Mouse (Mus musculus): ENCODE data around the gene Perp.

The Perp gene

GRCm38 (mm10) chr10:18844441-18845286 is at the start of gene Perp:
TSS of gene Perp (plus strand) at chr10:18845020.
- DNase-seq = peak; percentile 83

DNA sequence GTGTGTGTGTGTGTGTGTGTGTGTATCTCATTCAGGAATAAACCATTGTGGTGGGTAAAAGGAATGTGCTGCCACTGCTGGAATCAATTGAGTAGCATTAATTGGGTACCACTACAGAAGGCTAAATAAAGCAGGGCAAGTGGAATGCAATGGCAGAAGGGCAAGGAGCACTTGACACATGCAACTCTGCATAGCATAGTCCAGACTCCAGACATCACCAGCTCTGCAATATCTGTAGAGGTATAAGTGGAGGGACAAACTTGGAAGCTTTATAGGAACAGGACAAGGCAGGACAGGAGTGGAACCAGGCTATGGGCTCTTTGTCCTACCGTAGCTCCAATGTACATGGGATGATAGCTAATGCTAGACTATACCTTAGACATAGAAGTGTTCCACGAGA is 33.1 kb upstream of the Perp start:
- no peak for DNase-seq

- no peak for DNase-seq
Observed at GRCm38 (mm10) chr10:18816560-18816959, 28.3 kb upstream of the Perp start.

GRCm38 (mm10) chr10:18825143-18825542 is 19.7 kb upstream of the Perp start:
- DNase-seq = no peak

- no peak for DNase-seq
Observed at GRCm38 (mm10) chr10:18826107-18826506, 18.7 kb upstream of the Perp start.

DNA sequence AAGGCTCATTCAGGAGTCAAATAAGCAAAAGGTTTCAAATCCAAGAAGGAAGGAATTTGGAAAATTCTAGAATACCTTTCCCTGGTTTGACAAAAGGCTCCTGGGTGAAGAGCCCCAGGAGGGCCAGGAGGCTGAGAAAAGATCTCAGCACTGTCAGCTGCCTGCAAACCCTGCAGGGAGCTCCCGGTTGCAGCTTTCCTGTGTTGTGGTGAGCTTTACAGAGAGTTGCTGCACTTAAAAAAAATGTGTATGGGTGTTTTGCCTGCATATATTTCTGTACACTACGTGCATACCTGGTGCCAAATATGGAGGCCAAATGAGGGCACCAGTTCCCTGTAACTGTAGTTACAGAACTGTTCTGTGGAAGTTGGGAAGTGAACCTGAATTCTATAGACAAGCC is 16.9 kb upstream of the Perp start:
- DNase-seq = no peak

- no peak for DNase-seq
Observed at GRCm38 (mm10) chr10:18830359-18830758, 14.5 kb upstream of the Perp start.

GRCm38 (mm10) chr10:18831823-18832222 is 13.0 kb upstream of the Perp start:
- no peak for DNase-seq

- DNase-seq = no peak
Observed at GRCm38 (mm10) chr10:18834389-18834788, 10.4 kb upstream of the Perp start.

GRCm38 (mm10) chr10:18835684-18836479 is 8.9 kb upstream of the Perp start:
- peak; percentile 25 for DNase-seq

GRCm38 (mm10) chr10:18839530-18839929 is 5.3 kb upstream of the Perp start:
- no peak for DNase-seq

DNA sequence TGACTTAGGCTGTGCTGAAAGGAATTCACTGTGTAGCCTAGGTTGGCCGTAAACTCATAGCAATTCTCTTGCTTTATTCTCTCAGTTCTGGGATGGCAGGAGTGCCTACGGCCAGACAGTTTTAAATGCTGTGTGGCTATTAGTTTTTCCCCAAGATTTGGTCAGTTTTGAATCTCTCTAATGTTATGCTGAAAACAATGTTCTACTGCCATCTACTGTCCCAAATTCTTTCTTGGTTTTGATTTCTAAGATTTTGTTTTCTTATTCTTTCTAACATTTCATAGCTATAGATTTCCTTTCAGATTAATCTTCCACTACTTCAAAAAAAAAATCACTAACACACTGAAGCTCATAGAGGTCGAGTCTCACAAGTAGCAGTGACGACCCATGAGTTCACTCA is 4.1 kb upstream of the Perp start:
- DNase-seq = no peak

GRCm38 (mm10) chr10:18845287-18845662 is 455 bp downstream of the Perp start:
- DNase-seq = no peak

DNA sequence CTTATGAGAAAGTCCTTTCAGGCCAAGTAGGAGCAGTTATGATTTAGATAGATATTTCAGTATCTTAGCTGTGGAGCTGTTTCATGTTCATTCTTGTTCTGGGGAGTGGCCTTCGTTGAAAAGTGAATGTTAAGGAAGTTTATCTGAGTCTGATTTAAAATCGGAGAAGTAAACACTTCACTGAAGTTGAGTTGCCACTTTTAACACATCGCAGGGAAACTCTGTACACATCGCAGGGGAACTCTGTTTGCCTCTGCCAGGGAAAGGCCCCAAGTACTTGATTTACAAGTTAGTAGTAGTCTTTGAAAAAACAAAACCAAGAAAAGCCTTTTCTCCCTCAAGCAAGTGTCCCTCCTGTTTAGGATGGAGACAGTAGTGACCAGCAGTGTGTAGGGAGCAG is 891 bp downstream of the Perp start:
- no peak for DNase-seq

- DNase-seq = no peak
Observed at GRCm38 (mm10) chr10:18846474-18847264, 1.8 kb downstream of the Perp start.

DNA sequence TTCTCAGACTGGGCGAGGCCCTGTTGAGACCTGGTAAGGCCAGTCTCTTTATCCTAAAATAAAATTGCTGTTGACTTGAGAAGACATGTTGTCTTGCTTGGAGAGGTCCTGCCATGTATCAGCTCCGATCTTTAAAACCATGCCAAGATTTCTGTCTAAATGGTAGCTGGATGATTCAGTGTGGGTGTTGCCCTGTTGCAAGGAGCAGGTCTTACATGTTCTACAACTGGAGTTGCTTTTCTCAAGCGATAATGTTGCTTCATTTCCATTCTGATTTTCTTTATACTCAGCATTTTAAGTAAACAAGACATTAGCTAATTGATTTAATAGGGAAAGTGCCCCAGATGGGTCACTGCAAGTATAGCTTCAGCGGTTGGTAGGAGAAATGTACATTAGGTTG is 5.4 kb downstream of the Perp start:
- no peak for DNase-seq

DNA sequence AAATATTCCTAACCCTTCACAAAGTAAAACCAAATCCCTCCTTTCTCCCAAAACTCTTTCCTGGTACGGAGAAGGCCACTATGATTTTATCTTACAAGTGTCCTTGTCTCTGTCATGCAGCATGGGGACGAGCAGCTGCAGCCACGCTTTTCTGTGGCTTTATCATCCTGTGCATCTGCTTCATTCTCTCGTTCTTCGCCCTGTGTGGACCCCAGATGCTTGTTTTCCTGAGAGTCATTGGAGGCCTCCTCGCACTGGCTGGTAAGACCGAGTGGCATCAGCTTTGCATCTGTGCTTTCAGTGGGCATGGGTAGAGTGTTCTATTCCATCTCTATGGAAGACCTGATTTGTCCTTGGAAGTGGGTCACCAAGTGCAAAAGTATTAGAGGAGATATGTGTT is 8.6 kb downstream of the Perp start:
- no peak for DNase-seq

- no peak for DNase-seq
Observed at GRCm38 (mm10) chr10:18857244-18857643, 12.4 kb downstream of the Perp start.

DNA sequence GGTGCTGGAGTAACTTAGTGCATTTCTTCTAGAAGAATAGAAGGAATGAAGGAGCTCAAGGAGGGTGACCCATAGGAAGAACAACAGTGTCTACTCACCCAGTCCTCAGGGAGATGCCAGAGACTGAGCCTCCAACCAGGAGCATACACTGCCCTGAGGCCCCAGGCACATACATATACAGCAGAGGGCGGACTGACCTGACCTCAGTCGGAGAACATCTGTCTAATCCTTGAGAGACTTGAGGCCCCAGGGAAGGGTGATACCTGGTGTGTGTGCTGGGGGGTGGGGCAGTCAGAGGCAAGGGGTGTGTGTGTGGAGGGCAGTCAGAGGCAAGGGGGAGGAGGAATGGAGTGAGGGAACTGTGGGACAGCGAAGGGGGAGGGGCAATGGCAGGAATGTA is 14.8 kb downstream of the Perp start:
- DNase-seq = no peak

GRCm38 (mm10) chr10:18860119-18860824 is 15.5 kb downstream of the Perp start:
- no peak for DNase-seq

GRCm38 (mm10) chr10:18860831-18861230 is 16.0 kb downstream of the Perp start:
- DNase-seq = no peak

DNA sequence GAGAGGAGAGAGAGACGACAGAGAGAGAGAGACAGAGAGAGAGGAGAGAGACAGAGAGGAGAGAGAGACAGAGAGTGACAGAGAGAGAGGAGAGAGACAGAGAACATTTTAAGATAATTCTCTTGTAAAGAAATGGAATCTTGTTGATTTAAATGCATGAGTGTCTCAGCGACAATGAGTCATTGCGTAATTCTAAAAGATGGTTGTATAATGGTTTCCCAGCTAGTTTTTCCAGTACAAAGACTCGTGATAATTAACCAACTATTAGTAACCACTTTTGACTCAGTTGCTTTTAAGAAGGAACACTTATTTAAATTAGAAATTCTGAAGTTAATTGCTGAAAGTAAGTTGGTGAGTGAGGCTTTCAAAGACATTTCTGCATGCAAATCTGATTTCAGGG is 16.6 kb downstream of the Perp start:
- no peak for DNase-seq

GRCm38 (mm10) chr10:18863332-18863731 is 18.5 kb downstream of the Perp start:
- DNase-seq = no peak
